Mouse (Mus musculus) brown adipose tissue, adult 24 weeks (tissue): ENCODE results near the gene Wfdc12. TPM values are rescaled to one million over a fixed set of nuclear protein-coding genes. Genes with fewer than 3 reads are reported as not detected.

Experiments used
- H3K27ac ChIP-seq: fragments of 200-500 bp; replicated peaks from 2 replicates; pipeline ENCODE4 v1.5.1; 2012; ENCODE audit warnings: low read depth, mild to moderate bottlenecking, low read length
- H3K4me1 ChIP-seq: fragments of 200-500 bp; 2 replicates; pipeline ENCODE4 v1.6.1; 2012; ENCODE audit warnings: low read length, mixed read lengths; ENCODE audit not compliant: control insufficient read depth, insufficient read depth, insufficient read length
- H3K4me3 ChIP-seq: fragments of 200-500 bp; 2 replicates; pipeline ENCODE4 v1.5.1; 2012; ENCODE audit warnings: low read depth, mild to moderate bottlenecking, low read length, moderate library complexity; ENCODE audit not compliant: insufficient read depth
- polyA plus RNA-seq: library from polyadenylated mRNA; stranded (reverse); fragments of >200 nt; gene quantifications from 2 replicates; pipeline ENCODE4 v1.2.4, GENCODE M21; 2012; ENCODE audit not compliant: missing spikeins, insufficient read depth, insufficient read length

Gene Wfdc12
- polyA plus RNA-seq, 1 experiment: not detected

- H3K27ac ChIP-seq: no peak overlapping the region
- H3K4me3 ChIP-seq: no peak overlapping the region
- H3K4me1 ChIP-seq: no peaks in the 10 kb centered on the region
Observed at GRCm38 (mm10) chr2:164161515-164162055, 28.8 kb downstream of the Wfdc12 start.

GRCm38 (mm10) chr2:164158838-164159237, 31.6 kb downstream of the Wfdc12 start:
- no peak overlapping the region for H3K27ac ChIP-seq
- no peak overlapping the region for H3K4me3 ChIP-seq
- H3K4me1 ChIP-seq: no peaks in the 10 kb centered on the region

GRCm38 (mm10) chr2:164156158-164156557, 34.2 kb downstream of the Wfdc12 start:
- Histone ChIP-seq H3K4me1 (no peaks in the 10 kb centered on the region), H3K27ac (no peak overlapping the region), H3K4me3 (no peak overlapping the region)

- Histone ChIP-seq H3K4me1 (no peaks in the 10 kb centered on the region), H3K27ac (no peak overlapping the region), H3K4me3 (no peak overlapping the region)
Observed at GRCm38 (mm10) chr2:164154007-164154406, 36.4 kb downstream of the Wfdc12 start.

GRCm38 (mm10) chr2:164152341-164152740, 38.1 kb downstream of the Wfdc12 start:
- Histone ChIP-seq H3K4me3 (no peak overlapping the region), H3K27ac (no peak overlapping the region), H3K4me1 (no peaks in the 10 kb centered on the region)

GRCm38 (mm10) chr2:164150086-164150760, 40.2 kb downstream of the Wfdc12 start:
- H3K27ac ChIP-seq: no peak overlapping the region
- no peaks in the 10 kb centered on the region for H3K4me1 ChIP-seq
- no peak overlapping the region for H3K4me3 ChIP-seq

GRCm38 (mm10) chr2:164146556-164146955, 43.9 kb downstream of the Wfdc12 start:
- no peak overlapping the region for H3K27ac ChIP-seq
- no peaks in the 10 kb centered on the region for H3K4me1 ChIP-seq
- H3K4me3 ChIP-seq: no peak overlapping the region

- no peak overlapping the region for H3K27ac ChIP-seq
- no peaks in the 10 kb centered on the region for H3K4me1 ChIP-seq
- H3K4me3 ChIP-seq: no peak overlapping the region
Observed at GRCm38 (mm10) chr2:164144541-164144940, 45.9 kb downstream of the Wfdc12 start.

- no peaks in the 10 kb centered on the region for H3K4me1 ChIP-seq
- no peak overlapping the region for H3K4me3 ChIP-seq
- H3K27ac ChIP-seq: no peak overlapping the region
Observed at GRCm38 (mm10) chr2:164144025-164144424, 46.4 kb downstream of the Wfdc12 start.

- Histone ChIP-seq H3K4me3 (no peak overlapping the region), H3K4me1 (no peaks in the 10 kb centered on the region), H3K27ac (no peak overlapping the region)
Observed at GRCm38 (mm10) chr2:164142021-164142420, 48.4 kb downstream of the Wfdc12 start.

Other genes starting within 250 kb of the Wfdc12 start
- 226 and 247 TPM in 2 replicates for gene Ywhab, start 195.6 kb downstream of the Wfdc12 start, polyA plus RNA-seq
- gene Pabpc1l, start 165.2 kb downstream of the Wfdc12 start, polyA plus RNA-seq: not detected in 2 replicates
- gene Stk4, start 120.3 kb downstream of the Wfdc12 start, polyA plus RNA-seq: 16.8 and 17.8 TPM in 2 replicates
- gene Tomm34, start 119.4 kb downstream of the Wfdc12 start, polyA plus RNA-seq: 16.4 and 21.0 TPM in 2 replicates
- gene Kcns1, start 19.5 kb downstream of the Wfdc12 start, polyA plus RNA-seq: not detected in 2 replicates
- gene Wfdc5, start 7.9 kb downstream of the Wfdc12 start, polyA plus RNA-seq: not detected in 2 replicates
- gene Wfdc15a, start 9.5 kb upstream of the Wfdc12 start, polyA plus RNA-seq: not detected in 2 replicates
- not detected in 2 replicates for gene Wfdc15b, start 31.1 kb upstream of the Wfdc12 start, polyA plus RNA-seq
- gene Svs2, start 47.9 kb upstream of the Wfdc12 start, polyA plus RNA-seq: not detected in 2 replicates
- gene Svs3b, start 66.0 kb upstream of the Wfdc12 start, polyA plus RNA-seq: not detected in 2 replicates
- gene Svs4, start 87.9 kb upstream of the Wfdc12 start, polyA plus RNA-seq: not detected in 2 replicates
- gene Svs3a, start 98.7 kb upstream of the Wfdc12 start, polyA plus RNA-seq: not detected in 2 replicates
- not detected in 2 replicates for gene Svs6, start 126.1 kb upstream of the Wfdc12 start, polyA plus RNA-seq
- not detected in 2 replicates for gene Svs5, start 142.1 kb upstream of the Wfdc12 start, polyA plus RNA-seq
- 2.6 TPM in 1 of 2 replicates, not detected in the other for gene Slpi, start 198.5 kb upstream of the Wfdc12 start, polyA plus RNA-seq
- not detected in 2 replicates for gene Rbpjl, start 212.5 kb upstream of the Wfdc12 start, polyA plus RNA-seq
- 0.52 TPM in 1 of 2 replicates, not detected in the other for gene Matn4, start 214.6 kb upstream of the Wfdc12 start, polyA plus RNA-seq